Mouse (Mus musculus) neural tube, postnatal 0 days (tissue): ENCODE measurements around the gene Ppp2r3c. TPM values are rescaled to one million over a fixed set of nuclear protein-coding genes. Genes with fewer than 3 reads are reported as not detected.

Source experiments
- polyA plus RNA-seq: library from polyadenylated mRNA; unstranded; fragments of >200 nt; fragmentation: Nextera tagmentation; extraction: Ambion mirVana; gene quantifications from 2 replicates; pipeline ENCODE4 v1.2.1, GENCODE M21; 2015

The Ppp2r3c gene
- polyA plus RNA-seq, result 15.8 and 16.7 TPM in 2 replicates

GRCm38 (mm10) chr12:55302485-55303441, at the start of gene Ppp2r3c:
Gene Ppp2r3c (minus strand): TSS chr12:55302998.

GRCm38 (mm10) chr12:55299336-55299735, 3.5 kb downstream of the Ppp2r3c start, which contains the start of gene 1110008L16Rik:
Gene 1110008L16Rik (plus strand): TSS chr12:55299577.

GRCm38 (mm10) chr12:55229626-55230519, 72.9 kb downstream of the Ppp2r3c start, which contains the start of gene Srp54c:
Gene Srp54c (plus strand): TSS chr12:55230168.

Other genes with a start within 250 kb of the Ppp2r3c start
- gene 2700097O09Rik, start 222.9 kb downstream of the Ppp2r3c start, polyA plus RNA-seq, result 20.0 and 21.0 TPM in 2 replicates
- 165 and 166 TPM in 2 replicates for gene Srp54a, start 222.7 kb downstream of the Ppp2r3c start, polyA plus RNA-seq
- gene Fam177a, start 178.5 kb downstream of the Ppp2r3c start, polyA plus RNA-seq, result 88.5 and 90.4 TPM in 2 replicates
- 52.2 and 64.2 TPM in 2 replicates for gene Srp54b, start 147.9 kb downstream of the Ppp2r3c start, polyA plus RNA-seq
- not detected in 2 replicates for gene 1700047I17Rik2, start 103.4 kb downstream of the Ppp2r3c start, polyA plus RNA-seq
- gene Srp54c, start 72.8 kb downstream of the Ppp2r3c start, polyA plus RNA-seq, result 70.6 and 80.7 TPM in 2 replicates
- gene 1110008L16Rik, start 3.4 kb downstream of the Ppp2r3c start, polyA plus RNA-seq, result 7.6 and 7.8 TPM in 2 replicates
- 409 and 433 TPM in 2 replicates for gene Psma6, start 81.2 kb upstream of the Ppp2r3c start, polyA plus RNA-seq
- gene Nfkbia, start 189.6 kb upstream of the Ppp2r3c start, polyA plus RNA-seq, result 68.9 and 78.2 TPM in 2 replicates